Mouse (Mus musculus) right cerebral cortex, adult 2 months (tissue): ENCODE measurements around the gene Hoxb4.

Experiments
- DNase-seq, 2 experiments: peaks; one replicate each; pipeline ENCODE4 v3.0.0; 2021 to 2022; ENCODE audit warnings: low spot score in 2 of 2

Gene Hoxb4

GRCm38 (mm10) chr11:96349491-96350340, 31.6 kb downstream of the Hoxb4 start:
- DNase-seq: no peak

GRCm38 (mm10) chr11:96350341-96350624, 32.2 kb downstream of the Hoxb4 start, which contains the start of gene Hoxb2:
TSS of gene Hoxb2 (plus strand) at chr11:96350525.
- DNase-seq: no peak

- no peak for DNase-seq
Measured at GRCm38 (mm10) chr11:96350791-96351190, 32.7 kb downstream of the Hoxb4 start.

- DNase-seq: no peak
Measured at GRCm38 (mm10) chr11:96351312-96351711, 33.2 kb downstream of the Hoxb4 start.

GRCm38 (mm10) chr11:96351831-96352230, 33.8 kb downstream of the Hoxb4 start:
- DNase-seq: no peak

- no peak for DNase-seq
Measured at GRCm38 (mm10) chr11:96352691-96353521, 34.8 kb downstream of the Hoxb4 start.

GRCm38 (mm10) chr11:96353522-96353841, 35.4 kb downstream of the Hoxb4 start:
- no peak for DNase-seq

- DNase-seq: no peak
Measured at GRCm38 (mm10) chr11:96353939-96354338, 35.9 kb downstream of the Hoxb4 start.

GRCm38 (mm10) chr11:96354376-96354775, 36.3 kb downstream of the Hoxb4 start:
- no peak for DNase-seq

- DNase-seq: no peak
Measured at GRCm38 (mm10) chr11:96354801-96355311, 36.8 kb downstream of the Hoxb4 start.

- DNase-seq: no peak
Measured at GRCm38 (mm10) chr11:96363807-96364206, 45.7 kb downstream of the Hoxb4 start.

- no peak for DNase-seq
Measured at GRCm38 (mm10) chr11:96365441-96366091, 47.5 kb downstream of the Hoxb4 start, which contains the start of gene Hoxb1. TSS of gene Hoxb1 (plus strand) at chr11:96365752.

GRCm38 (mm10) chr11:96366092-96367041, 48.3 kb downstream of the Hoxb4 start:
- no peak for DNase-seq

GRCm38 (mm10) chr11:96367141-96367540, 49.1 kb downstream of the Hoxb4 start:
- no peak for DNase-seq

GRCm38 (mm10) chr11:96368686-96369085, 50.6 kb downstream of the Hoxb4 start:
- no peak for DNase-seq

GRCm38 (mm10) chr11:96369140-96369539, 51.1 kb downstream of the Hoxb4 start:
- no peak for DNase-seq
